Mouse (Mus musculus): ENCODE measurements at regions not wholly inside any gene's neighbourhood (a gene's known extent, or its start where the extent isn't known, plus 50 kb on each side); places are given as distances from the start of the nearest gene placed in this dataset.

DNA sequence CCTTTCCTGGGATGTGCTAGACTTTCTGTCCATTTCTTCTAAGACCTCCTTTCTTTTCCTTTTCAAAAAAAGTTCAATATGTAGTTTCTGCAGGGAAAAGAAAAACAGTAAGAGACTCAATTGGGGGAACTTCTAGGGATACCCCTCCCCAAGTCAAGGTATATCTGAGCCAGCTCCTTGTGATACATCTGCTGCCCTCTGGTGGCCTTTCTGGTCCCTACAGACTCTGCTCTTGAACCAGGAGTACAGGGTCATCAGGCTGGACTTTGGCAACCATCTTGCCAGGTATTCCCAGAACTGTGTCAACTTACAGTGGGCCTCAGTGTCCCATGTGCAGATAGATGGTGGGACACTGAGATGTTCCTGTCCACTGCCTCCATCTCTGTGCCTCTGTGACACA is 346.5 kb downstream of the Glrx3 start:
- no peak overlapping the region for H3K4me3 ChIP-seq (ENCODE audit: control insufficient read depth in 1 of 2, insufficient read depth in 1 of 2, low read depth in 1 of 2, low read length in 2 of 2)

GRCm38 (mm10) chr7:137805361-137805760 is 367.9 kb downstream of the Glrx3 start:
- Histone ChIP-seq H3K4me3 (ENCODE audit: control insufficient read depth in 1 of 2, insufficient read depth in 1 of 2, low read depth in 1 of 2, low read length in 2 of 2) (no peak overlapping the region), H3K4me1 (ENCODE audit: control insufficient read depth in 2 of 2, insufficient read depth in 2 of 2, low read length in 2 of 2) (no peaks in the 10 kb centered on the region), H3K9me3 (ENCODE audit: control insufficient read depth, low read length) (no peaks in the 10 kb centered on the region), H3K27me3 (ENCODE audit: control insufficient read depth, insufficient read depth, low read length) (no peaks in the 10 kb centered on the region), H3K9ac (ENCODE audit: low read length) (no peak overlapping the region), H3K4me2 (ENCODE audit: low read length) (no peak overlapping the region), H3K36me3 (ENCODE audit: control insufficient read depth, insufficient read depth, low read length) (no peaks in the 10 kb centered on the region), H3K27ac (replicated peaks in 1 of 2; ENCODE audit: control insufficient read depth in 1 of 2, insufficient read depth in 1 of 2, low read depth in 2 of 2, low read length in 2 of 2) (no peak overlapping the region)
- ATAC-seq (ENCODE audit: insufficient number of reproducible peaks, insufficient read depth, low FRiP score, low read depth): no peak
- 46% methylated on average over 6 of the region's 6 CpGs for WGBS

More for the DNA sequence above, 346.5 kb downstream of the Glrx3 start:
- H3K4me2 ChIP-seq (ENCODE audit: low read length): no peak overlapping the region
- no peak for ATAC-seq (ENCODE audit: insufficient number of reproducible peaks, insufficient read depth, low FRiP score, low read depth)
- H3K36me3 ChIP-seq (ENCODE audit: control insufficient read depth, insufficient read depth, low read length): no peaks in the 10 kb centered on the region
- H3K4me1 ChIP-seq (ENCODE audit: control insufficient read depth in 2 of 2, insufficient read depth in 2 of 2, low read length in 2 of 2): no peaks in the 10 kb centered on the region
- H3K9ac ChIP-seq (ENCODE audit: low read length): no peak overlapping the region
- H3K9me3 ChIP-seq (ENCODE audit: control insufficient read depth, low read length): no peaks in the 10 kb centered on the region
- H3K27me3 ChIP-seq (ENCODE audit: control insufficient read depth, insufficient read depth, low read length): no peaks in the 10 kb centered on the region
- H3K27ac ChIP-seq (replicated peaks in 1 of 2; ENCODE audit: control insufficient read depth in 1 of 2, insufficient read depth in 1 of 2, low read depth in 2 of 2, low read length in 2 of 2): no peak overlapping the region

GRCm38 (mm10) chr7:137812839-137813238 is 375.4 kb downstream of the Glrx3 start:
- Histone ChIP-seq H3K4me1 (ENCODE audit: control insufficient read depth in 2 of 2, insufficient read depth in 2 of 2, low read length in 2 of 2) (no peaks in the 10 kb centered on the region), H3K9me3 (ENCODE audit: control insufficient read depth, low read length) (peaks cover 4% of the 10 kb centered on the region; the same call in 1 of the 2 replicates), H3K27ac (replicated peaks in 1 of 2; ENCODE audit: control insufficient read depth in 1 of 2, insufficient read depth in 1 of 2, low read depth in 2 of 2, low read length in 2 of 2) (no peak overlapping the region), H3K27me3 (ENCODE audit: control insufficient read depth, insufficient read depth, low read length) (no peaks in the 10 kb centered on the region), H3K4me3 (ENCODE audit: control insufficient read depth in 1 of 2, insufficient read depth in 1 of 2, low read depth in 1 of 2, low read length in 2 of 2) (no peak overlapping the region), H3K4me2 (ENCODE audit: low read length) (no peak overlapping the region), H3K36me3 (ENCODE audit: control insufficient read depth, insufficient read depth, low read length) (no peaks in the 10 kb centered on the region), H3K9ac (ENCODE audit: low read length) (no peak overlapping the region)
- ATAC-seq (ENCODE audit: insufficient number of reproducible peaks, insufficient read depth, low FRiP score, low read depth): no peak
- 70% methylated on average over 3 of the region's 3 CpGs for WGBS

GRCm38 (mm10) chr7:137840520-137840919 is 403.1 kb downstream of the Glrx3 start:
- Histone ChIP-seq H3K9ac (ENCODE audit: low read length) (no peak overlapping the region), H3K4me1 (ENCODE audit: control insufficient read depth in 2 of 2, insufficient read depth in 2 of 2, low read length in 2 of 2) (no peaks in the 10 kb centered on the region), H3K4me2 (ENCODE audit: low read length) (no peak overlapping the region), H3K27me3 (ENCODE audit: control insufficient read depth, insufficient read depth, low read length) (no peaks in the 10 kb centered on the region), H3K36me3 (ENCODE audit: control insufficient read depth, insufficient read depth, low read length) (no peaks in the 10 kb centered on the region), H3K4me3 (ENCODE audit: control insufficient read depth in 1 of 2, insufficient read depth in 1 of 2, low read depth in 1 of 2, low read length in 2 of 2) (no peak overlapping the region), H3K9me3 (ENCODE audit: control insufficient read depth, low read length) (no peaks in the 10 kb centered on the region), H3K27ac (replicated peaks in 1 of 2; ENCODE audit: control insufficient read depth in 1 of 2, insufficient read depth in 1 of 2, low read depth in 2 of 2, low read length in 2 of 2) (no peak overlapping the region)
- ATAC-seq (ENCODE audit: insufficient number of reproducible peaks, insufficient read depth, low FRiP score, low read depth): no peak
- whole genome bisulfite sequencing: 72% methylated on average over 2 of the region's 2 CpGs

GRCm38 (mm10) chr7:137841044-137841443 is 403.6 kb downstream of the Glrx3 start:
- Histone ChIP-seq H3K4me3 (ENCODE audit: control insufficient read depth in 1 of 2, insufficient read depth in 1 of 2, low read depth in 1 of 2, low read length in 2 of 2) (no peak overlapping the region), H3K4me2 (ENCODE audit: low read length) (no peak overlapping the region), H3K36me3 (ENCODE audit: control insufficient read depth, insufficient read depth, low read length) (no peaks in the 10 kb centered on the region), H3K27ac (replicated peaks in 1 of 2; ENCODE audit: control insufficient read depth in 1 of 2, insufficient read depth in 1 of 2, low read depth in 2 of 2, low read length in 2 of 2) (no peak overlapping the region), H3K9me3 (ENCODE audit: control insufficient read depth, low read length) (no peaks in the 10 kb centered on the region), H3K9ac (ENCODE audit: low read length) (no peak overlapping the region), H3K4me1 (ENCODE audit: control insufficient read depth in 2 of 2, insufficient read depth in 2 of 2, low read length in 2 of 2) (no peaks in the 10 kb centered on the region), H3K27me3 (ENCODE audit: control insufficient read depth, insufficient read depth, low read length) (no peaks in the 10 kb centered on the region)
- WGBS: 75% methylated on average over 5 of the region's 5 CpGs
- no peak for ATAC-seq (ENCODE audit: insufficient number of reproducible peaks, insufficient read depth, low FRiP score, low read depth)

GRCm38 (mm10) chr7:137841456-137842100 is 404.2 kb downstream of the Glrx3 start:
- H3K36me3 ChIP-seq (ENCODE audit: control insufficient read depth, insufficient read depth, low read length): no peaks in the 10 kb centered on the region
- no peak for ATAC-seq (ENCODE audit: insufficient number of reproducible peaks, insufficient read depth, low FRiP score, low read depth)
- H3K4me3 ChIP-seq (ENCODE audit: control insufficient read depth in 1 of 2, insufficient read depth in 1 of 2, low read depth in 1 of 2, low read length in 2 of 2): no peak overlapping the region
- H3K9me3 ChIP-seq (ENCODE audit: control insufficient read depth, low read length): no peaks in the 10 kb centered on the region
- H3K27ac ChIP-seq (replicated peaks in 1 of 2; ENCODE audit: control insufficient read depth in 1 of 2, insufficient read depth in 1 of 2, low read depth in 2 of 2, low read length in 2 of 2): no peak overlapping the region
- no peaks in the 10 kb centered on the region for H3K4me1 ChIP-seq (ENCODE audit: control insufficient read depth in 2 of 2, insufficient read depth in 2 of 2, low read length in 2 of 2)
- 66% methylated on average over 8 of the region's 8 CpGs for WGBS
- no peak overlapping the region for H3K9ac ChIP-seq (ENCODE audit: low read length)
- no peaks in the 10 kb centered on the region for H3K27me3 ChIP-seq (ENCODE audit: control insufficient read depth, insufficient read depth, low read length)
- no peak overlapping the region for H3K4me2 ChIP-seq (ENCODE audit: low read length)

- Histone ChIP-seq H3K4me3 (ENCODE audit: control insufficient read depth in 1 of 2, insufficient read depth in 1 of 2, low read depth in 1 of 2, low read length in 2 of 2) (no peak overlapping the region), H3K36me3 (ENCODE audit: control insufficient read depth, insufficient read depth, low read length) (no peaks in the 10 kb centered on the region), H3K4me1 (ENCODE audit: control insufficient read depth in 2 of 2, insufficient read depth in 2 of 2, low read length in 2 of 2) (no peaks in the 10 kb centered on the region), H3K4me2 (ENCODE audit: low read length) (no peak overlapping the region), H3K27me3 (ENCODE audit: control insufficient read depth, insufficient read depth, low read length) (no peaks in the 10 kb centered on the region), H3K9me3 (ENCODE audit: control insufficient read depth, low read length) (no peaks in the 10 kb centered on the region), H3K9ac (ENCODE audit: low read length) (no peak overlapping the region), H3K27ac (replicated peaks in 1 of 2; ENCODE audit: control insufficient read depth in 1 of 2, insufficient read depth in 1 of 2, low read depth in 2 of 2, low read length in 2 of 2) (no peak overlapping the region)
- no peak for ATAC-seq (ENCODE audit: insufficient number of reproducible peaks, insufficient read depth, low FRiP score, low read depth)
- WGBS: 79% methylated on average over 11 of the region's 11 CpGs
Measured at GRCm38 (mm10) chr7:137847856-137848255, 410.4 kb downstream of the Glrx3 start.

DNA sequence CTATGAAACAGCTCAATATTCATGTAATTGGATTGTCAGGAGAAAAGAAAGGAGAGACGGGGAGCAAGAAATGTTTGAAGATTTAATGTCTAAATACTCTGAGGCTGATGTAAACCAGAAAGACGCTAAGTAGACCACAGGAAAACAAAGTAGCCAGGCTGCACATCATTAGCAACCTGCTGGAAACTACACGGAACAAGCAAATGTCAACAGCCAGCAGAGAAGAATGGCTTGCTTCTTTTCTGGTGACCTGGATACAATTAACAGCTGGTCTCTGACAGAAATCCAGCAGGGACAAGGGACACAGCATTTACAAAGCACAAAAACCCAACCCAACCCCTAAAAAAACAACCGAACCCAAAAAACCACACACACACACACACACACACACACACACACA is 413.6 kb downstream of the Glrx3 start:
- no peaks in the 10 kb centered on the region for H3K27me3 ChIP-seq (ENCODE audit: control insufficient read depth, insufficient read depth, low read length)
- no peak for ATAC-seq (ENCODE audit: insufficient number of reproducible peaks, insufficient read depth, low FRiP score, low read depth)
- no peaks in the 10 kb centered on the region for H3K4me1 ChIP-seq (ENCODE audit: control insufficient read depth in 2 of 2, insufficient read depth in 2 of 2, low read length in 2 of 2)
- WGBS: 55% methylated on average over 4 of the region's 4 CpGs
- H3K4me3 ChIP-seq (ENCODE audit: control insufficient read depth in 1 of 2, insufficient read depth in 1 of 2, low read depth in 1 of 2, low read length in 2 of 2): no peak overlapping the region
- no peaks in the 10 kb centered on the region for H3K36me3 ChIP-seq (ENCODE audit: control insufficient read depth, insufficient read depth, low read length)
- no peaks in the 10 kb centered on the region for H3K9me3 ChIP-seq (ENCODE audit: control insufficient read depth, low read length)
- H3K27ac ChIP-seq (replicated peaks in 1 of 2; ENCODE audit: control insufficient read depth in 1 of 2, insufficient read depth in 1 of 2, low read depth in 2 of 2, low read length in 2 of 2): no peak overlapping the region
- H3K9ac ChIP-seq (ENCODE audit: low read length): no peak overlapping the region
- H3K4me2 ChIP-seq (ENCODE audit: low read length): no peak overlapping the region

Measured in heart, embryonic 14.5 days (tissue).